Mouse (Mus musculus) liver, embryonic 14.5 days (tissue): ENCODE data around the gene Myl6b.

ENCODE experiments used
- CTCF ChIP-seq: IDR thresholded peaks from 2 replicates; pipeline ENCODE4 v1.5.1; 2016; ENCODE audit warnings: antibody characterized with exemption, low read depth, control low read depth
- EP300 ChIP-seq: IDR thresholded peaks from 2 replicates; pipeline ENCODE4 v1.6.1; 2016; ENCODE audit warnings: antibody characterized with exemption, low read depth

DNA sequence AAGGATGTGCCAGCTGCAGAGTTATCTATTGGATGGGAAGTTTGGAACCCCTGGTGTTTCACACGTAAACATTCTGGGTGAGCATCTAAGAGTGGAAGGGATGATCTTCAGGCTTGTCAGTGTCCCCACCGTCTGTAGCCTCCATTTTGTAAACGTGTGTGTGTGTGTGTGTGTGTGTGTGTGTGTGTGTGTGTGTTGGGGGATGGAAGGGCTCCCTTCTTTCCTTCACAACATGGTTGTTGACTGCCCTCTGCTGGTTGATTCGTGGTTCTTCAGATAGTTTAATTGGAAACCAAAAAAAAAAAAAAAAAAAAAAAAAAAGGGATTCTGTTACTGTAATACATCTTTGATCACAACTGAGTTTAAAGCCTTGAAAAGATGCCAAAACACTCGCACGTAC, 43.2 kb downstream of the Myl6b start:
- TF ChIP-seq CTCF (peak; percentile 79), EP300 (no peak)
